Mouse (Mus musculus): ENCODE results near the gene Mob3b.

Gene Mob3b

DNA sequence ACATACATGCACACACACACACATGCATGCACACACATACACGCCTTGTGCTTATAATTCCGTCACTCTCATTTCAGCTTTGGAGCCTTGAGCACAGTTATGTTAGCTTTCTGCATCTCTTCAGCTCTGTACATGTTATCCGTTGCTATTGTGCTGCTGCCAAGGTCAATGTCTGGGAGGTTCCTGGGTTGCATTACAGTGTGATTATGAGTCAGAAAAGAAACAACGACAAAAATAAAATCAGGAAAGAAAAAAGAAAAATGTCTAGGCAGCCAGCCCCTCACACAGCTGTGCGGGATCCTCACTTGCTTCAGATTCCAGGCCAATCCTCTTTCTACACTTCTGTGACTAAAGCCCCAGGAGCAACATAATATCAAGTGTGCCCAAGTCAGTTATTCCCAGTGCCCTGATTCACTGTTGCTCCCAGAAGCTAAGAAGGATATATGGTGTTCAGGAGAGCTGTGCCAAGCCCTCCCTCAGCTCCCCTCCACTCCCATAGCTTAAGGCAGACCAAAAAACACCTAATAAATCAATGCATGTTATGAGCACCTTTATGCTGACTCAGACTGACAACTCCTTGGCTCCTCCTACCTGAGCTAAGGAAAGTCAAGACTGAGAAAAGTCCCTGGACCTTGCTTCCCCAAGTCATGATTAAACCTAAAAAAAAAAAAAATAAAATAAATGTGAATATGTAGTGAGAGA lies 152.1 kb downstream of the Mob3b start:
- no peak for DNase-seq (ENCODE audit: low read depth, low spot score)

DNA sequence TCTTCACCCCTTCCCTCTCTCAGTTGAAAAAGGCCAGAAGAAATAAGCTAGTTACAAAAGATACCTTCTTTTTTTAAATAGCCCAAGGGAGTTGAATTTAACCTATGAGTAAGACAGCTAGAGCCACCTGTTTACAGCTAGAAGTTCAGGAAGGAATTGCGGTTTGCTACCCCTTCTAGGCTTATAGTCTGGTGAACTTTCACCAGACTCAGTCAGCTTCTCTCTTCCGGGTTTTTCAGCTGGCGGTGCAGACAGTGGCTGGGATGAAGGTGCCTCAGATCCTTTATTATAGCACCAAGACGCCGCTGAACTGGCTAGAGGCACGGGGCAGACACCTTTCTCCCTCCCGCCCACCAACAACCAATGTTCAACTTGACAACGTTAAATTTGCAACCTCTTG lies 152.8 kb downstream of the Mob3b start:
- peak; percentile 18 for DNase-seq (ENCODE audit: low read depth, low spot score)

DNA sequence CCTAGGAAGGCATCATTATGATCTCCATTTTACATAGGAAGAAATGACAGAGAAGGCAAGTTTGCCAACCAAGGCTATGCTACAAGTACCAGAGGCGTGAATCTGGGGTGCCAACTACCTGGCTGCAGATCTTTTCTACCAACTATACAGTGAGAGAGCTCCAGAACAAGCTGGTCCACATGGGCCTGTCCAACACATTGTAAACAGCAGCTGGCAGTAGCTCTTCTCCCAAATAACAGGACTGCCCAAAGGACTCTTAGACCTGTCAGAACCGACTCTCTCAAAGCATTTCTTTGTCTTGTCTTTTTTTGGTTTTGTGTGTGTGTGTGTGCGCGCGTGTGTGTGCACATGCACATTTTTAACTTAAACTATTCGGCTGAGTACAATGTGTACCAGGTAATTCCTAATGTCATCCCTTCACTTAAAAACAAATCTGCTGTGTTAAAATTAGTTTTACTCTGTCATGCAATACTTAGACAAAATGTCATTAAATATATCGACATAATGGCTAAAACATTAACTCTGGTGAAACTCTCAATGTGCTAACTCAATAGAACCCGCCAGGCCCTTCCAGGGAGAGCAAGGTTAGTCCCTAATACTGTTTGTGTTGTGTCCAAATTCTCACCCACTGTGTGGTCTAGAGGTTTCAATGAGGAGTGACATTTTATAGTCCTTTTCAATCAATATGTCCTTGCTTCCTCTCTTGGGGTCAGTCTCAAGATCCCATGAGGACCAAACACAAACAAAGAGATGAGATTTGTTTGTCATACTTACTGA lies 153.5 kb downstream of the Mob3b start:
- no peak for DNase-seq (ENCODE audit: low read depth, low spot score)

DNA sequence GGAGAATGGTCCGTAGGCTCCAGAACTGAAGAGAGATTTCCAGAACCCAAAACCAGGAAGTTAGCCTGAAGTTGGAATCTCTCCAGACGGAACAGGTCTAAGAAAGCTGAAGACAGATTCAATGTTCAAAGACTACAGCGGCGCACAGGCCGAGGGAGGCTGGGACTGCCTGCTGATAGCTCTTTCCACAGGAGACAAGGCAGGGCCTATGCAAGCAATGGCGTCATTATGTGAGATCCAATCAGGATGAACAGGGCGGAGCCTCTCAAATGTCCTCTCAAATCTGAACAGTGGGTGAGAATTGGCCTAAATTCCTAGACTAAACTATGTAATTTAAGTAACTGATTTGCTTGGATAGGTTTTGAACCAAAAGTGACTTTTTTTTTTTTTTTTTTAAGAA lies 160.7 kb downstream of the Mob3b start:
- DNase-seq (ENCODE audit: low read depth, low spot score) = no peak

DNA sequence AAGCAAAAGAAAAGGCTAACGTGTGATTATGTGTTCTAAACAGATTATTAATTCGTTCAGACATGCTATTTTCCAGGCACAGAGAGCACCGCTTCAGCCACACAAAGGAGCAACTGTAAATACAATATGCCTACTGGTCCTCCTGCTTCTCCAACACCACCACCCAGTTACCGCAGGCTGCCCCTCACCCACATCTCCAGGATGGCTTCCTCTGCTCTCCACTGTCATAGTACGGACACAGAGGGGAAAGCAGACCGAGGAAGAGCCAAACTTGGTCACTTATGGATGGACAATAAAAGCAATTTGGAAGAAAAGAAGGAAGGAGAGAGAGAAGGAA lies 163.7 kb downstream of the Mob3b start:
- DNase-seq (ENCODE audit: low read depth, low spot score) = no peak

DNA sequence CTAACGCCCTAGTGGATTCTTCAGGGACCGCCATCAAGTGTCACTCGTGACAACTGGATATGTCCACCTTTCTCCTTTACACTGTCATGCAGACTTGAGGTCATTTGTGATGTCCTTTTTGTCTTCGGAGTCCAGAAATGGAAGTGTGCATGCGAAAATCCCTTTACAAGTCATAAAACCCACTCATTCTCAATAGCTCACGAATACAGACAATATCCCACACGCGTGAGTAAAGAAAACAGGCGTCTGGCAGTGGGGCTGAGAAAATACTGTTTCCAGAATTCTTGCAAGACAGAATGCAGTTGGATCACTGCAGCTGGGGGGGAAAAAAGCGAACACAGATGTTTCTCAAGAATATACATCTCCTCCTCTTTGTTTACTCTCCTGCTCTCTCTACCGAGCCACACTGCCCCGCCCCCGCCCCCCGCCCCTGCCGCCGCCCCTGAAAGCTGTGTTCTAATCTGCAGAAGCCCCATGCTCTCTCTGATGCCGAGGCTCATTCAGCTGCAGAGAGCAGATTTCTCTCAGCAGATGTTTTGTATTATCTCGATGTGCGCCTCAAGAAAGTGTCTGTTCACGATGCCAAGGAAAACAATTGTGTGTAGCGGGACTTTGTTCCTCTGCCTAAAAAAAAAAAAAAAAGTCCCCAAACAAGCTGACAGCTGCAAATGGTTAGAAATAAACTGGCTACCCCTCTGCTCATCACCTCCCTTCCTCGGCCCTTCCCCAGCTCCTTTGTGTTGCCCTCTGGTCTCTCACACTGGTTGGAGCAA lies 164.2 kb downstream of the Mob3b start:
- no peak for DNase-seq (ENCODE audit: low read depth, low spot score)

DNA sequence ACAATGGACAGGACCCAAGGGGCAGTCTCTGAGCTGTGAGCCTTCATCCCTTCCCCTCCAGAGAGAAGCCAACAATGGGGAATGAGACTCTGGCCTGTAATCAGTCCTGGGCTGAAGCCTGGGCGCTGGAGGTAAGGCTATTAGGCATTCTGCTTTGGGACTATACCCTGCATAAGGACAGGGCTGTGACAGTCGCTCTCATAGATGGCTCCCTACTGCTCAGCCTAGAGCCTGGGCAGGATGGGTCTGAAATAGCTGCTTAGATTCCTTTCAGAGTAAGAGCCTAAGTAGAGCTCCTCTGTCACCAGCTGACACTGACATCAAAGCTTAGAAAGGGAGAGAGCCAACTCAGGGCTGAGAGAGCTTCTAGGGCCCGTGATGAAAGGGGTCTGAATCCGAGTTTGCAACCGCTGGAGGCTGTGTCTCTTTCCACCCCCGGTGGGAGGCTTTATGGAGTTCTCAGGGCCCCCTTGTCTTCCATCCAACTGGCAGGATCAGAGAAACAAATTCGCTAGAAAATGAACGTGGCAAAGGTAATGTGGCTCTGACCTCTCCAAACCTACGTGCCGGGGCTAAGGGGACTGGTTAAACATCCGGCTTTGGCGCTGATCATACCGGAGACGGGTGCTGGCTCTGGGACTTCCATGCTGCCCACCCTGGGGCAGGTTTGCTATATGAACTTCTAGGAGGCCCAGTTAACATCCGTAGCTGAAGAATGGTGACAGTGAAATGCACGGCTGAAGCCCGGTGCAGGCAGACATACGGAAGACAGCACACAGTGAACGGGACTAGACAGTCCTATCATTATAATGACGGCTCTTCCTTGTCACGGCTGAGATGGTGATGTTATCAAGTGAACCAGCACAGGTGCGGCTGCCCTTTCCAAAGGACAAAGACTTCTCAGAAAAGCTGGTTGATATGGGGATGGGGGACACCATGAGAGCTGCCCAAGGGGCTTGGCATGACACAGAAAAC lies 165.1 kb downstream of the Mob3b start:
- DNase-seq (ENCODE audit: low read depth, low spot score) = no peak

DNA sequence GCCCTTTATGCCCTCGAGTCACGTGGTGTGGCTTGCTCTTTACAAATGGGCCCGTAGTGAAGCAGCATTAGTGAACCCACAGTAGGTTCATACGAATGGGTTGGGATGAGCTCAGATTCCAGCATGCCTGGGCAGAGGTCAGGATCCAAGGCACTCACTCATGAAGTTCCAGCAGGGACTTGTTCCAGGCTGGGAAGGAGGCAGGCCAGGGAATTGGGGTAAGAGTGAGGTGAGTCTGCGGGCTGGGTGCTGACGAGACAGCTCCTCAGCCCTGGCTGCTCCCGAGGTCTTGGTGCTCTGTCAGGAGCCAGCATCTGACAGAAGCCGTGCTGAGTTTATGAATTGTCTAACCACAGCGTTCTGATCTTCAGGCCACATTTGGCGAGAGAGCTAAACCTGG lies 166.2 kb downstream of the Mob3b start:
- DNase-seq (ENCODE audit: low read depth, low spot score) = no peak

DNA sequence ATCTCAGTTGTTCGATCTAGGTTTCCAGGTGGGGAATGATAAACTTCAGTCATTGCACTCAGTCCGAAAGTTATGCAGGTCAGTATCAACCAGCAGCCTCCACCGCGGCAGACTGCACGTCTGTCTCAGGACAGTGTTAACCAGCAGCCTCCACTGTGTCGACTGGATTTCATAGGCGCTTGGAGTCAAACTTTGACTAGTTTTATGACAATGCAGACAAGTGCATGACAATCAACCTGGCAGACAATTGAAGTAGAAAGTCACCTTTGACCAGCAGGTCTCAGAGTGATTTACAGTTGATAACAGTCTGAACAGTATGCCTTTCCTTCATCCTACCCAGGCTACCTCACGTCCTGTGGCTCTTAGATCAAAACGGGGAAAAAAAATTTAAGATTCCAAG lies 166.6 kb downstream of the Mob3b start:
- DNase-seq (ENCODE audit: low read depth, low spot score) = no peak

DNA sequence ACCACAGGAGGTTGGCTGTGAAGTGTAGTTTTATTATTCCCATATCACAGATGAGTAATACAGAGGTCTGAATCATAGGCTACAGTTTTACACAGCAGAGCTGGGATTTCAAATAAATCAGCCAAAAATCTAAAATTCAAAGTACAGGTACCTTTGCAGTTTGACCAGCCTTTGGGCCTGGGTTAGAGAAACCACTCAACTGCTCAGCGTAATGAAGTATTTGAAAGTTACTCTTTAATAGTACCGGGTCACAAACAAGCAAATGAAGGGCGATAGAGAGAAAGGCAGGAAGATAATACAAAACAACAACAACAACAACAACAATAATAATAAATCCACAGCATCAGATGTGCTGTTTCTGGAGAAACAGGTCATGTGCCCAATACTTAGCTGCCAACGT lies 169.7 kb downstream of the Mob3b start:
- no peak for DNase-seq (ENCODE audit: low read depth, low spot score)

DNA sequence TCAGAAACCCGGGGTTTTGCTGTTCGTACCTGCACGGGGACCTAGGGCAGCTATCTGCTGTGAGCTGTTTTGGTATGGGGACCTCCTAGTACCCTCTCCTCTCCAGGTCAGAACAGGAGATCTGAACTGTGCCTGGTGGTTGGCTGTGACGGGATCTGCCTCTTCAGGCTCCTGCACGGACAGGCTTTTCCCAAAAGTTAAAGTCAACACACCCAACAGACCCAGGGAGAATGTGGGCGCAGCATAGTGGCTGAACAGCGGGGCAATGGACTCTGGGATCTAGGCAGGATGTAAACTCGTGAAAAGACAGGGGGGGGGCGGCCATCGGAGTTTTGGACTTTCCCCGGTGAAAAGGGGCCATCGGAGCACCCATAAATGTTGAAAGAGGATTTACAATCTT lies 170.2 kb downstream of the Mob3b start:
- no peak for DNase-seq (ENCODE audit: low read depth, low spot score)

DNA sequence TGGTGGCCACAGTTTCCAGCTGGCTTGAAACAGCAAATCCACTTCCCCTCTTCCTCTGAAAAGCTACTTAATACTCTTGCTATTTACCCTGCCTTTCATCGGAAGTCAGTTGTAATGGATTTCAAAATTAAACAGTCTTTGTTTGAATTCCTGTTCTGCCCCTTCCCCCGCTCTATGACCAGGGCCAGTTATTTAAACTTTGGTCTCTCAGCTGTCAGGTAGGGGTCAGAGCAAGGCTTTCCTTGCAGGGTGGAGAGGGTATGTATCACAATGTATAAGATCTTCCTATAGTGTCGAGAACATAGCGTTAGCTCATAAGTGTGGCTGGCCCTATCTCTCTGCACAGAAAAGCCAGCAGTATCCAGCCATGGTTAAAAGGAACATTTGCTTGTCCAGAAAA lies 170.6 kb downstream of the Mob3b start:
- DNase-seq (ENCODE audit: low read depth, low spot score) = no peak

DNA sequence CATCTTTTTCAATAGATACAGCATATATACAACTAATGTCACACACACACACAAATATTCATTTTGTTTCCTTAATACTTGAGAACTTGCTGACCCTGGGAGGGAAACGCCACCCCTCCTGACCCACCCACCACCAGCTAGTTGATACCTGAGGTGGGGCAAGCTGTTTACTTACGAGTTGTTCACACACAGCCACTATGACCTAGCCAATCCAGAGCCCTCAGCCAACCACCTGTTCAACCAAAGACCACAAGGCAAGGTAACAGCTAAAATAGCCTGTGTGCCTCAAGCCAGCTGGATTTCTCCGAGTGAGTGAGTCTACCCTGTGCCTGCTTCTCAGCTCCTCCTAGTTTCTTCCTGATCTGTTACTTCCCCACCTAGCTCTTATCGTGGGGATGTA lies 172.9 kb downstream of the Mob3b start:
- DNase-seq (ENCODE audit: low read depth, low spot score) = no peak

DNA sequence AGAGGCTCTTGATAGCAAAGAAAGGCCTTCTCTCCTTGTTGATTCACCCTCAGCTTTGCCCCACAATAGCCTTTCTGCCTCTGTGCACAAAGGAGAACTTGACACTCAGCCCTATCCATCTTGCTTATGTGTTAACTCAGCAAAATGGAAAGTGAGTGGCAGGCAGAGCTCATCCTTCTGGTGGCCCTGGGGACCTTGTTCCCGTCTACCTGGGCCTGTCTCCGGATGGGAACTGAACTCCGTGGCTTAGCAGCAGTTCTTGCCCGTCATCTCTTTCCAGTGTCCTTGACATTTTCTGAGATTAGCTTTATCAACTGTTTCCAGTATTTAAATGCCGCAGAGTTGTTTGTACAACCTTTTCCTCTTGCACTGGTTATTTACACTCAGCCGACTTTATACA lies 173.8 kb downstream of the Mob3b start:
- no peak for DNase-seq (ENCODE audit: low read depth, low spot score)

DNA sequence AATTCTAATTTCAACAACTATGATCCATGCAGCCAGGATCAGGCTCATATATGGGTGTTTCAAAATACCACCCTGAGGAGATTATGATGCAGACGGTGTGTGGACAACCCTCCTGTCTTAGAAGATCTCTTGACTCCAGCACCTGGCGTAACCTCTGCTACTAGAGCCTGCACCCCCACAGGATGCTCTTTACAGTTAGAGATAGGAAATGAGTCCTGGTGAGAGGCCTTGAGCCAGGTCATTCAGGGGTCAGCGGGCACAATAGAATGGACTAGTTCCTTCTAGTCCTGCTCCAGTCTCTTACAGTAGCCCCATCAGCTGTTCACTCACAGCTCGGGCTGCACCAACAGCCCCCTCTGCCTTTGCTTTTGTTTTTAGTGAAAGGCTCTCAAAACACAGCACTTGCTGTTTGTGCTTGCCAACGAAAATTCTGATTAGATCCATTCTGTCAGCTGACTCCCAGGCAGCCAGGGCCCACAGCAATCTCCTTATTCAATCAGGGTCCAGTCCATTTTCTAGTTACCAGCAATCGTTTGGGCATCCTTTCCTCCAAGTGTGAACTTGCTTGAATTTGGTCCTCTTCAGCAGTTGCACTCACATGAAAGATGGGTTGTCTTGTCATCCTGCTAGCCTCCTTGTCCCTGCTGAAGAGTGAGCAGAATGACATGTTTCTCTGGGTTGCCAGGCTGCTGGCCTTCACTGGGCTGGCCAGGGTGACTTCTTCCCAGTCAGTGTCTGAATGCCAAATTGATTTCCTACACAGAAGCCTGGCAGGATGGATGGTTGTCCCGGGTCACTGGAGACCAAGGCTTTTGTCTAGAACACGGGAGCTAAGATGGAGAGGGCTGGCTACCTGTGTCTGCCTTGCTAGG lies 175.7 kb downstream of the Mob3b start:
- DNase-seq (ENCODE audit: low read depth, low spot score) = no peak

DNA sequence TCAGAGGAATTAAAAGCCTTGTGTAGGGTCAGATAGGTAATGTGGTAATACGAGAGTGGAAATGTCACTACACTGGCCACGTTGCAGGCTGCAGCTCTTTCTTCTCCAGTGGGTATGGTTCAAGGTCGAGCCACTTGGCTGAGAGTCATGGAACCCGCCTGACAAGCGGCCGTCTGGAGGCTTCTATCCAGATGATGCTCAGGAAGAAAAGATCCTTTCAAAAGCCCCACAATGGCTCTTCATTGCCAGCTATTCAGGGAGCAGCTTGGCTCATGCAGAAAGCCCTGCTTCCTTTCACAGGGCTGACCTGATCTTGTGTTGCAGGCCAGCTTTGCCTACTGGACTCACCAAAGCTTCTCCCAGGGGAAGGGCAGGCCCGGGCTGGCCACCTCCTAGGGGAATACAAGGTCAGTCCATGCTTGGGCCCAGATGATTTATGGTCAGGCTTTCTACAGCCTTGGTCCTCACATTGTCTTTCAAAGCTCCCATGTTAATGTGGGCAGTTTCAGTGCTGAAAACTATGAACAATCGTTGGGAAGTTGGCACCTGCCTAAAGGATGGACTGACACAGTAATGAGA lies 176.7 kb downstream of the Mob3b start:
- no peak for DNase-seq (ENCODE audit: low read depth, low spot score)

DNA sequence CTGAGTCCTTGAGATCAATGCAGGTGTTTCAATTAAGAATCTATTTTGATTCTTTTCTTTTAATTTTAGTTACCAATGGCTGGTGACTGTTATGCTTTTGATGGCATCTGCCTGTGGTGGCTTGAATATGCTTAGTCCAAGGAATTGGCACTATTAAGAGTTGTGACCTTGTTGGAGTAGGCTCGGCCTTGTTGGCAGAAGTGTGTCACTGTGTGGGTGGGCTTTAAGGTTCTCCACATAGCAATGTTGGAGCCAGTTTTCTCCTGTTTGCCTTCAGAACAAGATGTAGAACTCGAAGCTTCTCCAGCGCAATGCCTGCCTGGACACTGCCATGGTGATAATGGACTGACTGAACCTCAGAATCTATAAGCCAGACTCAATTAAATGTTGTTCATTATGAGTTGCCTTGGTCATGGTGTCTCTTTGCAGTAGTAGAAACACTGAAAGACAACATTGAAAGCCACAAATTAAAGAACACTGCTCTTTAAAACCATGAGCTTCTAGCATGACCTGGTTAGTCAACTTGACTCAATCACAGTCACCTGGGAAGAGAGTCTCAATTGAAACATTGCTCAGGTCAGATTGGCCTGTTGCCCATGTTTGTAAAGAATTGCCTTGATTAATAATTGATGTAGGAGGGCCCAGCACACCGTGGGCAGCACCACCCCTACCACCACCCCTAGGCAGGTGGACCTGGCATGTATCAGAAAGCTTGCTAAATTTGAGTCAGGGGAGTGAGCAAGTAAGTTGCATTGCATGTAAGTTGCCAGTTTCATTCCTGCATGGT lies 180.2 kb downstream of the Mob3b start:
- no peak for DNase-seq (ENCODE audit: low read depth, low spot score)

DNA sequence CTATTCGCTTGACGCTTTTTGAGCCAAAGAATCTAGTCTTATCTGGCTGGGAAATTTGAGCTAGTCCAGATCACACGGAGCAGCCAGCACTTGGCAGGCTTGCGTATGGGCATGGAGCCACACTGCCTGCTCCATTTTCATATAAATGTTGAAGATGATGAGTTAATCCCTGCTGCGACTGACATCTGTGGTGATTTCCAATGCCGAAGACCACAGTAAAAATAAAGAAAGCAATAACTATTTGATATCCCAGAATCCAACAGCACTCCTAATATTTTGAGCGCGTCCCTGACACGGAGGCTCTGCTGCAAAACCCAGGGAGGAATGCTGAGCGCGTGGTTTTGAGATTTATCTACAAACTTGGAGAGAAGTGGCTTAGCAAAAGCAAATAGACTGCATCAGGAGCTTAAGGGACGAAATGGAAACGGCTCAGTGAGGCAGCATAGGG lies 180.9 kb downstream of the Mob3b start:
- no peak for DNase-seq (ENCODE audit: low read depth, low spot score)

DNA sequence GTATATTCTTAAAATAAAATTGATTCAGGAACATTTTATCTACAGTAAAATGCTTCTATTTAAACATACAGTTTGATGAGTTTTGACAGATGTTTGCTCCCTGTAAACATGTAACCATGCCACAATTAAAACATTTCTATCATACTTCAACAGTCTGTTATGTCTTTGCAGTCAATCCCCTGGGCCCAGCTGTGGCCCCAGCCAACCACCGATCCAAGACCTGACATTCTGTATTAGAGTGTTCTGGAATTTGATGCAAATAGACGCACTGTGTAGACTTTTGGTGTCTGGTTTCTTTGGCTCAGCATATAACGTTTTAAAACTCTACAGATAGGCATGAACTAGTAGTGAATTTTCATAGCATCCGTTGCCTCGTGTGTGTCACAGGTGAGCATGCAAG lies 182.5 kb downstream of the Mob3b start:
- DNase-seq (ENCODE audit: low read depth, low spot score) = no peak

Measured in CD4-positive helper T cell, adult 2 months (primary cell).